Mouse (Mus musculus) 416B (cell line): ENCODE results near the gene Pacs2.

Source experiments
- DNase-seq: peaks from one replicate; pipeline ENCODE4 v3.0.0; 2011; ENCODE audit warnings: low read depth

Pacs2 gene

DNA sequence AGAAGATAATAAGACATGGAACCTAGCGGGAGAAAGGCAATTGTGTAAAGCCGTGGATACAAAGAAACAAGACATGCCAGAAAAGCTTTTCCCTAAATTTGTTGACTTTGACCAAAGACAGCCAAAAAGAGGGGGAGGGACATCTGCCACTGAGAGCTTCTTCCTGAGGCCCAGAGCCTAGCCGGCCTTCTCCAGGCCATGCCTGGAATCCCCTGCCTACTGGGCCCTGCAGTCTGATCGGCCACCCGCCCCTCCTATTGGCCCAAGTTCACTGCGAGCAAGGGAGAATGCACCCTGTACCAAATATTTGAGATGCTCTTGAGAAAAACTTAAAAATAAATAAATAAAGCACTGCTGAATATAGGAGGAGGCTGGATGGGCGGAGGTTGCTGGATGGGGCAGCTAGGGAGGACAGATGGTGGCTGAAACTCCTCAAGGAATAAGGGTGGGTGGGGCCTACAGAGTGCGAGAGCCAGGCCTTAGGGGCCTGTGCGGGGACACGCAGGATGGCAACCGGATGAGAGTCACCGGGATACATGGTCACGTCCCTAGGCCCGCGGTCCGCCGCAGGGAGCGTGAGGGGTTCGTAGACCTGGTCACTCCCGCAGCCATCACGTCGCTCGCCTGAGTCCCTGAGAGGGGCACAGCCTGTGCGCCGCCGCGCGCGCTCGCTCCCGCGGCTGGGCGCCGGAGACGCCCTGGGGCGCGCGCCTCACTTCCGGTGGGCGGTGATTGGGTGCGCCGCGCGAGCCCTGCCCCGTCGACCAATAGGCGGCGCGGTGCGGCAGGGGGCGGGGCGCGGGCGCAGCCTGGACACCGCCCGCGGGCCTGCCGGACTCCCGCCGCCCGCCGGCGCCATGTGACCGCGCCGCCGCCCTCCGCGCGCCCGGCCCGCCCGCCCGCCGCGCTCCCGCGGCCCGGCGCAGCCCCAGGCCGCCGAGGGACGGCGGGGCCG lies at the start of gene Pacs2:
TSS of gene Pacs2 (plus strand) at position 905 of the 955 bp plus-strand sequence.
- peak; percentile 80 for DNase-seq

DNA sequence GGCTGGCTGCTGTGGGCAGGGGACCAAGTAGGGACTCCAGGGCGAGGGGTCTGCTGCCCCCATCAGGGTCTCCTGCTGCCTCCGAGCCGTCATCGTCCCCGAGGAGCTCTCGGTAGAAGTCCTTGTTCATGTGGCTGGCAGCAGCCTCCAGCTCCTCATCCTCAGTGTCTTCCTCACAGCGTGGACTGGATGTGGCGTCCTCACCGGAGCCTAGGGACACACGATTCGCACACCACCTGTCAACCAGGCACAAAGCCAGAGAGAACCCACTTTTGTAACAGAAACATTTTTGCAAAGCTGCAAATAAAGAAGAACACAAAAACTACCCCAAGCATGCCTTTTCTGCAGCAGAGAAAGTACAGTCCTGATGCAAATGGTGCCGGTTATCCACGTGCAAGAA lies 48.5 kb upstream of the Pacs2 start:
- no peak for DNase-seq

GRCm38 (mm10) chr12:112968943-112969342 lies 45.4 kb upstream of the Pacs2 start:
- no peak for DNase-seq

DNA sequence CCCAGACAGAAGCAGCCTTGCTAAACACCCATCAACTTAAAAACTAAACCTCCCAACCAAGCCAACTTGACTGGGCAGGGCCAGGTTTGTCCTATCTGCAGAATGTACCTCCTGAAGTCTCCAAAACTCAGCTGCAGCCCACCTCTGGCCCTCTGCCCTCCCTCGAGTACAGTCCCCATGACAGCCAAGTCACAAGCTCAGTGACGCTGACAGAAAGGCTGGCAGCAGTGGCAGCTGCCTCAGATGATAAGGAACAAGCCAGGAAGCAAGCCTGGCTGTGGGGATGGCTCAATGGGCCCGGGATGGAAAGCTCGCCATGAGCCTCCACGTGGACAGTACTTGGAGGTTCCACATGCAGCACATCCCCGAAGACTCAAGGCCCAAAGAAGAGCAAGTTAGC lies 44.7 kb upstream of the Pacs2 start:
- no peak for DNase-seq

- DNase-seq: no peak
Observed at GRCm38 (mm10) chr12:112974736-112975135, 39.6 kb upstream of the Pacs2 start.

DNA sequence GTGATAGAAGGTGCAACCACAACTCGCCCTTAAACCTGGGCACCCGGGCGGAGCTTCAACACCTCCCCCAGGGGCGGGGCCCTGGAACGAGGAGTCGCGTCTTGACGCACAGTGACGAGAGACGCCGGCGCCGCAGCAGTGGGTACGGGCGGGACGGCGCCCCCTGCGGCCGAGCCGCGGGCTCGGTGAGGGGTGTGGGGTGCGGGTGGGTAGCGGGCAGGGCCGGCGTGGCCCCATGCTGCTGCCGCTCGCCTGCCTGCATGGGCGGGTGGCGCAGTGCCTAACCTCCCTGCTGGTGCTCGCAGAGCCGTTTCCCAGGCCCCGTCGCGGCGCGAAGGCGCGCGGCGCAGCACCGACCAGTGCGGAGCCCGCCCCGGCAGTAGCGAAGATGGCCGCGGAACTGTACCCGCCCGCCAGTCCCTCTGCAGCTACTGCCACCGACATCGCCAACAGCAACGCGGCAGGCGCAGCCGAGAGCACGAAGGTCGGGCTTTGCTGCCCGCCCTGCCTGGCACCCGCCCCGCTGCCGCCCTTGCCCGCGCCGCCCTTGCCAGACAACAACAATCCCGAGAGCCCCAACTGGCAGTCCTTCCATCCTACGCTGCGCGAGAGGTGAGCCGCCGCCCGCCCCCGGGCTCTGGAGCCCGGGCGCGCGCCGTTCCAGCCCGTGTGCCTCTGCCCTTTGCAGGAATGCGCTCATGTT lies 37.8 kb upstream of the Pacs2 start, which contains the start of gene Btbd6:
TSS of gene Btbd6 (plus strand) at position 112 of the 703 bp plus-strand sequence.
- DNase-seq: no peak

GRCm38 (mm10) chr12:112977156-112977555 lies 37.2 kb upstream of the Pacs2 start:
- no peak for DNase-seq

- DNase-seq: no peak
Observed at GRCm38 (mm10) chr12:112982031-112982430, 32.3 kb upstream of the Pacs2 start.

DNA sequence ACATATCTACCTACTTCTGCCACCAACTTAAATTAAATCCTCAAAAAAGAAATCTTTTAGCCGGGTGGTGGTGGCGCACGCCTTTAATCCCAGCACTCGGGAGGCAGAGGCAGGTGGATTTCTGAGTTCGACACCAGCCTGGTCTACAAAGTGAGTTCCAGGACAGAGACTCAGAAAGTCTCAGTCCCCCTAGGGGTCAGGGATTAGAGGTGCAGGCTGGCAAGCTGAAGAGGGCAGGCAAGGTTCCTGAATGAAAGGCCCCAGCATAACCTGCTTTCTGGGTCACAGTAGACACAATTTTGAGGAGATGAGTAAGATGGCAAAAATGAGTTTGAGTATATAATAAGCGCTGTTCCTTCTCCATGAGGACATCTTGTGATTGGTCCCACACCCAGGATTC lies 29.0 kb upstream of the Pacs2 start:
- DNase-seq: peak; percentile 30

- DNase-seq: peak; percentile 52
Observed at GRCm38 (mm10) chr12:112987877-112988276, 26.4 kb upstream of the Pacs2 start.

DNA sequence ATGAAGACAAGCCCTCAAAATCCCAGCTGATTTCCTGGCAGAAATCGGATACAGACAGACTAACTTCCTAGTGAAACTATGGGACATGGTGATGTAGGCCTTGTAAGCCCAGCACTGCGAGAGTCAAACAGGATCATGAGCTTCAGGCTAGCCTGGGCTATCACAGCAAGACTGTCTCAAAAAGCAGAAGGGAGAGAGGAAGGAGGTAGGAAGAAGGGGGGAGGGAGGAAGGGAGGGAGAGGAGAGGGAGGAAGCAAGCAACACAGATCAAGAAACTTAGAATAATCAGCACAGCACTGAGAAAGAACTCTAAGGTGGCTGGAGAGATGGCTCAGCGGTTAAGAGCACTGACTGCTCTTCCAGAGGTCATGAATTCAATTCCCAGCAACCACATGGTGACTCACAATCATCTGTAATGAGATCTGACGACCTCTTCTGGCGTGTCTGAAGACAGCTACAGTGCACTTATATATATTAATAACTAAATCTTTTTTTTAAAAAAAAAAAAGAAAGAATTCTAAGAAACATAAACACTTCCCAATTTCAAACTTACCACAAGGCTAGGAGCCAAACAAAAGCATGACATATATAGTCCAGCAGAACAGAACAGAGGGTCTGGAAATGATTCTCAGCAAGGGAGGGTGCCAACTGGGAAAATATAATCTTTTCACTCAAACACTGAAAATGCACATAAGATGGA lies 23.5 kb upstream of the Pacs2 start:
- peak; percentile 12 for DNase-seq

DNA sequence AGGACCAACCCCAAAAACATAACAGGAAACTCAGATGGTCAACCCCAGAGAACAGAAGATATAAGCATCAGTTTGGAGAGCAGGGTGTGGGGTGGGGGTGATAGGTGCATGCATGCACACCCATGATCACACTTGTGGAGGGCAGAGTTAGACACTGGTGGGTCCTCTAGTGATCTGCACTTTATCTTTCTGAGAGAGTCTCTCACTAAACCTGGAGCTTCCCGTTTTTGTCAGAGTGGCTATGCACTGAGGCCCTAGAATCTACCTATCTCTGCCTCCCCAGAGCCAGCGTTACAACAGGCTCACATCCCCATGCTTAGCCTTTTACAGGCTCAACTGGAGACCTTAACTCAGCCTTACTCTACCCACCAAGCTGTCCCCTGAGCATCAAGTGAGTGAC lies 22.9 kb upstream of the Pacs2 start:
- no peak for DNase-seq

GRCm38 (mm10) chr12:112994153-112994552 lies 20.2 kb upstream of the Pacs2 start:
- DNase-seq: peak; percentile 79

GRCm38 (mm10) chr12:112999569-113000293 lies 14.6 kb upstream of the Pacs2 start:
- peak; percentile 23 for DNase-seq

GRCm38 (mm10) chr12:113000294-113001132 lies 13.8 kb upstream of the Pacs2 start, which contains the start of gene Brf1:
Brf1 (minus strand) TSS chr12:113000704.
- peak; percentile 98 for DNase-seq

- no peak for DNase-seq
Observed at GRCm38 (mm10) chr12:113001133-113001474, 13.2 kb upstream of the Pacs2 start.

GRCm38 (mm10) chr12:113002667-113003066 lies 11.6 kb upstream of the Pacs2 start:
- peak; percentile 54 for DNase-seq

DNA sequence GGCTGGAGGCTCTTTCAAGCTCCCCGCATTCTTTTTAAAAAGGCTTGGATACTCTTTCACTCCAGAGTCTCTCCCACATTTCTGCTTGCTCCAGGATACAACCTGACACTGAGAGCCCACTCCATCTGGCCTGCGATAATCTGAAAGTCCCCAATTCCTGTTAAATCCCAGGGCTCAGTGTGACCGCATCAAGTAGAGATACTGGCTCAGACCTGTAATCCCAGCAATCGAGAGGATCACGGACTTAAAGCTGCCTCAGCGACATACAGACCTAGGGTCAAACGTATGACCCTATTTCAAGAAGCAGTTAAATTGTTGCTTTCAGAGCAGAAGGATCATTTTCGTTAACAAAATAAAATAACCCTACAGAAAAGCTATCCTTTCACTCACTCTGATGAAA lies 10.3 kb upstream of the Pacs2 start:
- DNase-seq: no peak

DNA sequence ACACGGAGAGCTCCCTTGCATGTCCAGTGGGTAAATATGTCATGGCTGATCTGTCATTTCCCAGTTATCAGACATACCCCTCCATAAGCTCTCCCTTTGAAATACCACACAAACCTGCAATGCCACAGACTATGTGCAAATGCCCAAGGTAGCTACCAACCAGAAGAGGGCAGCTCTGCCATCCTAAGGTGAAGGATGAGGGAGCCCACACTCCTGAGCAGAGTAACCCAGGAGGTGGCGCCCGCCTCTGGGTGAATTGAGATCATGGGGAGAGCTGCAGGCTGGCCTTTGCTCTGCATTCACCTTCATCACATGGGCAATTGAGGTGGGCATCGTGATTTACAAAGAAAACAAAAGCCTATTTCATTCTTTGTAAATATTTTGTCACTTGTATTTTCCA lies 9.3 kb upstream of the Pacs2 start:
- DNase-seq: peak; percentile 86

GRCm38 (mm10) chr12:113011702-113012360 lies 2.5 kb upstream of the Pacs2 start:
- DNase-seq: no peak
